Comparison of ENCODE assay signal across 14 mouse cellular contexts in the genomic region with DNA sequence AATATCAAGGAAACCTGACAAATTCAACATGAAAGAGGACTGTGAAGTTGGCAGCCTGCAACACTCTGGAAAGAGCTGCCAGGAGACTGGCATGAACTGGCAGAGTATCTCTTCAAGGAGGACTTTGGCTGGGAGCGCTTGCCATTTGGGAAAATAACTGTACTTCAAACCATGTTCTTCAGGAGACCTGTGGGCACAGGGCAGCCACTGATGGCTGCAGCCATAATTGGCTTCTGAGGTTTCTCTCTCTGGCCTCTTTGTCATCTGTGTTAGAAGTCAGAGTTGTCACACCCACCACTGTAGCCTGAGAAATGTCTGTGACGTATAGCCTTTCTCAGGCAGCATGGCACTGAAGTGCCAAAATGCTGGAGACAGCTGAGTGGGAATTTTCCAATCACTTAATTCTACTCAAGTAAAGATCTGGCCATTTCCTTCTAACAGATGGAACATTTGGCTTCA. TPM values are rescaled to one million over a fixed set of nuclear protein-coding genes. Genes with fewer than 3 reads are reported as not detected.
DNase-seq lines count a peak whose midpoint lies in the region; ATAC-seq and TF ChIP-seq lines count a peak whose summit lies in the region.
"Had no signal": no experiment of that assay in that cellular context is flagged by ENCODE, and none has a peak within 500 bp of the region (broad histone marks: within the 10 kb centered on the region; RNA-seq: fewer than 3 reads in every experiment).

No protein-coding gene starts in this region.

- no peak overlapping the region for H3K4me3 ChIP-seq in forebrain, embryonic 14.5 days (ENCODE audit: low read depth, low read length)
- no peak overlapping the region for H3K4me3 ChIP-seq in forebrain, embryonic 11.5 days (ENCODE audit: low read depth, low read length)
- H3K4me3 ChIP-seq in kidney, embryonic 14.5 days (ENCODE audit: low read length) = no peak overlapping the region
- no peak overlapping the region for H3K4me3 ChIP-seq in ES-Bruce4 (ENCODE audit: low read depth, low read length)
- no peak overlapping the region for H3K4me3 ChIP-seq in forebrain, embryonic 16.5 days (replicated peaks; ENCODE audit: low read length)
- H3K4me3 ChIP-seq in liver, embryonic 11.5 days (ENCODE audit: low read depth, low read length) = no peak overlapping the region
- H3K4me3 ChIP-seq: left cerebral cortex, adult 2 months; lung, embryonic 15.5 days; midbrain, embryonic 13.5 days; neural tube, embryonic 13.5 days had no signal

- TF ChIP-seq POLR2A in ES-Bruce4 (IDR thresholded peaks at IDR 0.05; ENCODE audit: insufficient read depth, low read length) = no peak

- TF ChIP-seq CTCF in ES-Bruce4 (IDR thresholded peaks at IDR 0.05; ENCODE audit: low read depth, low read length) = no peak

- TF ChIP-seq EP300 in ES-Bruce4 (IDR thresholded peaks at IDR 0.05; ENCODE audit: insufficient read depth, low read depth, low read length) = no peak

- peak overlapping the region; percentile 45; the same call in 1 of the 2 replicates for H3K27ac ChIP-seq in forebrain, embryonic 14.5 days (ENCODE audit: low read depth, low read length)
- no peak overlapping the region for H3K27ac ChIP-seq in forebrain, embryonic 11.5 days (ENCODE audit: low read depth, low read length)
- no peak overlapping the region for H3K27ac ChIP-seq in kidney, embryonic 14.5 days (ENCODE audit: low read depth, low read length)
- peak overlapping the region; percentile 81 for H3K27ac ChIP-seq in ES-Bruce4 (ENCODE audit: insufficient read depth, low read length)
- peak overlapping the region; percentile 86 for H3K27ac ChIP-seq in forebrain, embryonic 16.5 days (ENCODE audit: low read length)
- H3K27ac ChIP-seq in liver, embryonic 11.5 days (ENCODE audit: low read depth, low read length) = no peak overlapping the region
- H3K27ac ChIP-seq: left cerebral cortex, adult 2 months; lung, embryonic 15.5 days; midbrain, embryonic 13.5 days; neural tube, embryonic 13.5 days had no signal

- DNase-seq in forebrain, embryonic 14.5 days (ENCODE audit: low spot score) = peak; percentile 80
- DNase-seq in forebrain, embryonic 11.5 days (ENCODE audit: low spot score) = no peak
- DNase-seq in kidney, postnatal 25 days = peak; percentile 44 to 49
- DNase-seq in liver, embryonic 11.5 days (ENCODE audit: low spot score) = no peak
- DNase-seq in heart, adult 11 months = no peak
- DNase-seq: thymus, adult 18-20 months had no signal

- H3K9ac ChIP-seq in forebrain, embryonic 14.5 days (ENCODE audit: low read length) = no peak overlapping the region
- no peak overlapping the region for H3K9ac ChIP-seq in forebrain, embryonic 11.5 days (ENCODE audit: low read length)
- no peak overlapping the region for H3K9ac ChIP-seq in kidney, embryonic 14.5 days (ENCODE audit: low read depth, low read length)
- H3K9ac ChIP-seq in ES-Bruce4 (ENCODE audit: low read depth, poor library complexity, severe bottlenecking) = no peak overlapping the region
- no peak overlapping the region for H3K9ac ChIP-seq in forebrain, embryonic 16.5 days (replicated peaks; ENCODE audit: low read depth, low read length)
- H3K9ac ChIP-seq in liver, embryonic 11.5 days (ENCODE audit: low read depth, low read length) = no peak overlapping the region
- H3K9ac ChIP-seq: lung, embryonic 15.5 days; midbrain, embryonic 13.5 days; neural tube, embryonic 13.5 days had no signal

- H3K4me2 ChIP-seq in forebrain, embryonic 14.5 days (ENCODE audit: low read length) = no peak overlapping the region
- H3K4me2 ChIP-seq in forebrain, embryonic 11.5 days (ENCODE audit: low read depth, low read length, severe bottlenecking) = no peak overlapping the region
- no peak overlapping the region for H3K4me2 ChIP-seq in kidney, embryonic 14.5 days (replicated peaks; ENCODE audit: low read depth, low read length)
- peak overlapping the region; percentile 24 for H3K4me2 ChIP-seq in forebrain, embryonic 16.5 days (ENCODE audit: low read length)
- H3K4me2 ChIP-seq in liver, embryonic 11.5 days = no peak overlapping the region
- H3K4me2 ChIP-seq: heart, embryonic 11.5 days; lung, embryonic 15.5 days; midbrain, embryonic 13.5 days; neural tube, embryonic 13.5 days had no signal

- ATAC-seq in forebrain, embryonic 14.5 days = peak; percentile 47; the same call in 1 of the 2 replicates
- ATAC-seq in forebrain, embryonic 11.5 days (replicated peaks; ENCODE audit: low FRiP score) = no peak
- no peak for ATAC-seq in kidney, embryonic 14.5 days (ENCODE audit: low FRiP score, low TSS enrichment)
- ATAC-seq in forebrain, embryonic 16.5 days = peak; percentile 77
- ATAC-seq in liver, embryonic 11.5 days (replicated peaks; ENCODE audit: low FRiP score) = no peak
- ATAC-seq: midbrain, embryonic 13.5 days had no signal

- H3K4me1 ChIP-seq in forebrain, embryonic 14.5 days (ENCODE audit: control insufficient read depth, insufficient read depth, low read length) = peaks cover 38% of the 10 kb centered on the region
- peaks cover 12% of the 10 kb centered on the region; the same call in 1 of the 2 replicates for H3K4me1 ChIP-seq in forebrain, embryonic 11.5 days (replicated peaks; ENCODE audit: control insufficient read depth, insufficient read depth, low read length)
- H3K4me1 ChIP-seq in kidney, embryonic 14.5 days (ENCODE audit: control insufficient read depth, insufficient read depth, low read length) = peaks cover 38% of the 10 kb centered on the region
- H3K4me1 ChIP-seq in ES-Bruce4 (ENCODE audit: control insufficient read depth, insufficient read depth, low read length) = peaks cover 20% of the 10 kb centered on the region
- peaks cover 50% of the 10 kb centered on the region for H3K4me1 ChIP-seq in forebrain, embryonic 16.5 days (replicated peaks; ENCODE audit: control insufficient read depth, insufficient read depth, low read length)
- H3K4me1 ChIP-seq in liver, embryonic 11.5 days (replicated peaks; ENCODE audit: control insufficient read depth, insufficient read depth, low read length) = peaks cover 9% of the 10 kb centered on the region

- H3K27me3 ChIP-seq in forebrain, embryonic 14.5 days (replicated peaks; ENCODE audit: control insufficient read depth, insufficient read depth, low read length) = no peaks in the 10 kb centered on the region
- no peaks in the 10 kb centered on the region for H3K27me3 ChIP-seq in forebrain, embryonic 11.5 days (ENCODE audit: control insufficient read depth, insufficient read depth, low read length)
- H3K27me3 ChIP-seq in kidney, embryonic 14.5 days (ENCODE audit: control insufficient read depth, insufficient read depth, low read length) = no peaks in the 10 kb centered on the region
- no peaks in the 10 kb centered on the region for H3K27me3 ChIP-seq in ES-Bruce4 (ENCODE audit: control insufficient read depth, insufficient read depth, low read length, poor library complexity, severe bottlenecking)
- H3K27me3 ChIP-seq in forebrain, embryonic 16.5 days (replicated peaks; ENCODE audit: control insufficient read depth, insufficient read depth, low read length) = no peaks in the 10 kb centered on the region
- H3K27me3 ChIP-seq in liver, embryonic 11.5 days (replicated peaks; ENCODE audit: control insufficient read depth, insufficient read depth, low read length) = no peaks in the 10 kb centered on the region
- H3K27me3 ChIP-seq: lung, embryonic 15.5 days; midbrain, embryonic 13.5 days; neural tube, embryonic 13.5 days had no signal

- H3K36me3 ChIP-seq in forebrain, embryonic 14.5 days (ENCODE audit: control insufficient read depth, insufficient read depth, low read length) = peaks cover 12% of the 10 kb centered on the region
- peaks cover 2% of the 10 kb centered on the region; the same call in 1 of the 2 replicates for H3K36me3 ChIP-seq in forebrain, embryonic 11.5 days (ENCODE audit: control insufficient read depth, insufficient read depth, low read length)
- H3K36me3 ChIP-seq in kidney, embryonic 14.5 days (ENCODE audit: control insufficient read depth, insufficient read depth, low read length) = peaks cover 8% of the 10 kb centered on the region; the same call in 1 of the 2 replicates
- peaks cover 5% of the 10 kb centered on the region for H3K36me3 ChIP-seq in ES-Bruce4 (ENCODE audit: control insufficient read depth, insufficient read depth, low read length, poor library complexity, severe bottlenecking)
- no peaks in the 10 kb centered on the region for H3K36me3 ChIP-seq in forebrain, embryonic 16.5 days (ENCODE audit: control insufficient read depth, insufficient read depth)
- H3K36me3 ChIP-seq in liver, embryonic 11.5 days (ENCODE audit: control insufficient read depth, insufficient read depth, low read length) = no peaks in the 10 kb centered on the region

- H3K9me3 ChIP-seq in forebrain, embryonic 14.5 days (replicated peaks; ENCODE audit: control insufficient read depth, low read length) = no peaks in the 10 kb centered on the region
- H3K9me3 ChIP-seq in forebrain, embryonic 11.5 days (ENCODE audit: control insufficient read depth, low read length) = no peaks in the 10 kb centered on the region
- no peaks in the 10 kb centered on the region for H3K9me3 ChIP-seq in kidney, embryonic 14.5 days (ENCODE audit: control insufficient read depth, low read length)
- H3K9me3 ChIP-seq in ES-Bruce4 (replicated peaks; ENCODE audit: control insufficient read depth, insufficient read depth, low read length, poor library complexity, severe bottlenecking) = no peaks in the 10 kb centered on the region
- H3K9me3 ChIP-seq in forebrain, embryonic 16.5 days (ENCODE audit: control insufficient read depth, low read length) = no peaks in the 10 kb centered on the region
- no peaks in the 10 kb centered on the region for H3K9me3 ChIP-seq in liver, embryonic 11.5 days (ENCODE audit: control insufficient read depth, low read length)
- H3K9me3 ChIP-seq: lung, embryonic 15.5 days; midbrain, embryonic 13.5 days; neural tube, embryonic 13.5 days had no signal

- 54% methylated on average over 2 of the region's 2 CpGs for WGBS in forebrain, embryonic 14.5 days
- 97% methylated on average over 2 of the region's 2 CpGs for WGBS in forebrain, embryonic 11.5 days
- 88% methylated on average over 2 of the region's 2 CpGs for WGBS in kidney, embryonic 14.5 days
- 46% methylated on average over 2 of the region's 2 CpGs for WGBS in forebrain, embryonic 16.5 days
- WGBS in liver, embryonic 11.5 days = 75% methylated on average over 2 of the region's 2 CpGs

RNA-seq across cellular contexts. Expression of a gene that starts 46.2 kb away (rescaled TPM):
- polyA plus RNA-seq in forebrain, embryonic 14.5 days (2014; fragmentation: Nextera tagmentation; extraction: Ambion mirVana) = 48.6 and 50.8 TPM in 2 replicates
- 69.9 and 71.6 TPM in 2 replicates for polyA plus RNA-seq in forebrain, embryonic 11.5 days (2014; fragmentation: Nextera tagmentation; extraction: Ambion mirVana)
- 41.6 and 53.0 TPM in 2 replicates for polyA plus RNA-seq in kidney, embryonic 14.5 days (2014; fragmentation: Nextera tagmentation; extraction: Ambion mirVana)
- 16.1 and 17.5 TPM in 2 replicates for polyA plus RNA-seq in ES-Bruce4 (2011; ENCODE audit: insufficient read depth, insufficient read length, low read depth, missing spikeins)
- polyA plus RNA-seq in forebrain, embryonic 16.5 days (2015; fragmentation: Nextera tagmentation; extraction: Ambion mirVana) = 67.7 and 76.8 TPM in 2 replicates
- polyA plus RNA-seq in liver, embryonic 11.5 days (2014; fragmentation: Nextera tagmentation; extraction: Ambion mirVana) = 29.5 TPM in 2 replicates

Comparison
In these comparisons a context has a peak if more than half of its experiments do, and no peak if none do; other contexts are left out.
1. ATAC-seq: peak in forebrain, embryonic 14.5 days (single experiment) and forebrain, embryonic 16.5 days (single experiment); none in forebrain, embryonic 11.5 days (single experiment), kidney, embryonic 14.5 days (single experiment) and liver, embryonic 11.5 days (single experiment).
2. DNase-seq: peak in forebrain, embryonic 14.5 days (single experiment) and kidney, postnatal 25 days (2 of 2); none in forebrain, embryonic 11.5 days (single experiment), liver, embryonic 11.5 days (single experiment) and heart, adult 11 months (single experiment).
3. H3K27ac ChIP-seq: peak in forebrain, embryonic 14.5 days (single experiment), ES-Bruce4 (single experiment) and forebrain, embryonic 16.5 days (single experiment); none in forebrain, embryonic 11.5 days (single experiment), kidney, embryonic 14.5 days (single experiment) and liver, embryonic 11.5 days (single experiment).